Mouse (Mus musculus) heart, embryonic 14.5 days (tissue): Measurements from ENCODE around the gene Smarca2. TPM values are rescaled to one million over a fixed set of nuclear protein-coding genes. Genes with fewer than 3 reads are reported as not detected.

Experiments
- ATAC-seq: fragments of 200-750 bp; cut with Nextera tagmentation; 2 replicates; pipeline ENCODE4 v1.8.0; 2017; ENCODE audit warnings: low read depth, moderate TSS enrichment; ENCODE audit not compliant: insufficient number of reproducible peaks, insufficient read depth, low FRiP score
- H3K27ac ChIP-seq, 2 experiments: fragments of 200-500 bp in 1 of 2; fragments of 300-500 bp in 1 of 2; sonication (generic) in 1 of 2; replicated peaks in 1 of 2; 2 replicates each; pipeline ENCODE4 v1.5.1; 2012 to 2014; ENCODE audit warnings: low read depth in 2 of 2, low read length in 2 of 2, control low read depth in 1 of 2, mild to moderate bottlenecking in 1 of 2, mixed read lengths in 1 of 2; ENCODE audit not compliant: control insufficient read depth in 1 of 2, insufficient read depth in 1 of 2
- H3K27me3 ChIP-seq: fragments of 300-500 bp; sonication (generic); 2 replicates; pipeline ENCODE4 v1.6.1; 2014; ENCODE audit warnings: mild to moderate bottlenecking, low read length, control low read depth; ENCODE audit not compliant: control insufficient read depth, insufficient read depth
- H3K36me3 ChIP-seq: fragments of 300-500 bp; sonication (generic); 2 replicates; pipeline ENCODE4 v1.6.1; 2014; ENCODE audit warnings: mild to moderate bottlenecking, control low read depth, low read length, mixed read lengths; ENCODE audit not compliant: control insufficient read depth, insufficient read depth
- H3K4me1 ChIP-seq, 2 experiments: fragments of 200-500 bp in 1 of 2; fragments of 300-500 bp in 1 of 2; sonication (generic) in 1 of 2; 2 replicates each; pipeline ENCODE4 v1.6.1; 2012 to 2014; ENCODE audit warnings: low read length in 2 of 2, control low read depth in 1 of 2, mixed read lengths in 1 of 2; ENCODE audit not compliant: control insufficient read depth in 2 of 2, insufficient read depth in 2 of 2
- H3K4me2 ChIP-seq: fragments of 300-500 bp; sonication (generic); 2 replicates; pipeline ENCODE4 v1.6.1; 2014; ENCODE audit warnings: mild to moderate bottlenecking, low read length
- H3K4me3 ChIP-seq, 2 experiments: fragments of 200-500 bp in 1 of 2; fragments of 300-500 bp in 1 of 2; sonication (generic) in 1 of 2; 2 replicates each; pipeline ENCODE4 v1.5.1; 2012 to 2014; ENCODE audit warnings: low read length in 2 of 2, mild to moderate bottlenecking in 2 of 2, control low read depth in 1 of 2, low read depth in 1 of 2, moderate library complexity in 1 of 2; ENCODE audit not compliant: control insufficient read depth in 1 of 2, insufficient read depth in 1 of 2
- H3K9ac ChIP-seq: fragments of 300-500 bp; sonication (generic); 2 replicates; pipeline ENCODE4 v1.6.1; 2014; ENCODE audit warnings: mild to moderate bottlenecking, low read length
- H3K9me3 ChIP-seq: fragments of 300-500 bp; sonication (generic); 2 replicates; pipeline ENCODE4 v1.6.1; 2016; ENCODE audit warnings: low read length, control low read depth; ENCODE audit not compliant: control insufficient read depth
- WGBS: fragments of 180-500 bp; shearing (Covaris S2); extraction: QIAGEN DNeasy Blood & Tissue Kit; methylation state at CpG from one replicate; pipeline ENCODE4 v1.1.7; 2014; 5-methylcytosine and 5-hydroxymethylcytosine counted together
- polyA plus RNA-seq: library from polyadenylated mRNA; unstranded; fragments of >200 nt; fragmentation: Nextera tagmentation; extraction: Ambion mirVana; gene quantifications from 2 replicates; pipeline ENCODE4 v1.2.1, GENCODE M21; 2014

The Smarca2 gene
- polyA plus RNA-seq, 1 experiment from 2014 or later, result 32.3 TPM

DNA sequence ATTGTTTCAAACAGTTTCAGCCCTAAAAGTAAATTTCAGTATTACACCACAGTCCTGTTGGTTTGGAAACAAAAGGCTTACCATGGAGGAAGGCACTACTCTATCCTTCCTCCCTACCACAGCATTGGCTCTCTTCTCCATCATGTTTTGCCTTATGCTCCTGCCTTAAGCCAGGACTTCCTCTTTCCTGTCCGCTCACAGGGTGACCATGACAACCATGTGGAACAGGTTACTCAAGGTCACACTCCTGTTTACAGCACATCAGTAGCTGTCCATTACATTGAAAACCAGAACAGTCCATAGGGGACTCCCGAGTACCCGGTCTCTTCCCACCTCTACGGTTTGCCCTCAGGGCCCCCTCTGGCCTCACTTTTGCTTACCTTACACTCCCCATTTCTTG, 92.3 kb downstream of the Smarca2 start:
- no peak for ATAC-seq
- Histone ChIP-seq H3K36me3 (peaks cover 61% of the 10 kb centered on the region), H3K27ac (no peak overlapping the region), H3K9ac (no peak overlapping the region), H3K27me3 (no peaks in the 10 kb centered on the region), H3K4me3 (no peak overlapping the region), H3K4me1 (no peaks in the 10 kb centered on the region), H3K4me2 (no peak overlapping the region), H3K9me3 (no peaks in the 10 kb centered on the region)
- WGBS, result 58% methylated on average over 4 of the region's 4 CpGs

DNA sequence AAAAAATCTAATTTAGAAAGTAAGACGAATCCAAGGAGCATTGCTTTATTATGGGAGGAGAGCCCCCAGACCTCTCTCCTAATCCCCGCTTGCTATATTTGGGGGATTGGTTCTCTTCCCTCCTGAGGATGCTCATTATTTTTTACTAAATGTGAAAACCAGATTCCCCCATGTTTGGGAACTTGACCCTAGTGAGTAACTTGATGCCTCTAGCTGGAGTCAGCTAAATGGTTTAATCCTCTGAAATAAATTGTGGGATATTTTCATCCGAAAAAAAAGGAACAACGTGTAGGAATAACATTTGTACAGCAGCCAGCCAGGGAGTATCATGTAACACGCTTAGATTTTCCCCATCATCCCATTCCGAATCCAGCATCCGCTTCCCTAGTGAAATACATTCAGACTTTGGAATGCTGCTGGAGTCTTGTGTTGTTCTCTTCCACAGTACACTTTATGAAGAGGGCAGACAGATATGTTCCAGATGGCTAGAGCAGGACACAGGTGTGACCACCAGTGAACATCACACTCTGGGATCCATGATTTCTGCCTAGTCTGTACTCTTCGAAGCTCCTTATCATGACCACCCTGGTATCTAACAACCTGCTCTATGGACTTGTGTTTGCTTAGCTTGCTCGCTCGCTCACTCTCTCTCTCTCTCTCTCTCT, 99.8 kb downstream of the Smarca2 start:
- H3K4me2 ChIP-seq, result no peak overlapping the region
- H3K27me3 ChIP-seq, result no peaks in the 10 kb centered on the region
- H3K36me3 ChIP-seq, result peaks cover 6% of the 10 kb centered on the region; the same call in 1 of the 2 replicates
- H3K27ac ChIP-seq, result no peak overlapping the region
- H3K4me1 ChIP-seq, result peaks cover 3 to 17% of the 10 kb centered on the region in 2 experiments; a peak in 3 of 4 replicates
- H3K4me3 ChIP-seq, result no peak overlapping the region
- H3K9me3 ChIP-seq, result no peaks in the 10 kb centered on the region
- WGBS, result 78% methylated on average over 10 of the region's 10 CpGs
- no peak for ATAC-seq
- H3K9ac ChIP-seq, result no peak overlapping the region

GRCm38 (mm10) chr19:26706910-26707309, 102.1 kb downstream of the Smarca2 start:
- Histone ChIP-seq H3K9me3 (no peaks in the 10 kb centered on the region), H3K36me3 (no peaks in the 10 kb centered on the region), H3K4me2 (no peak overlapping the region), H3K9ac (no peak overlapping the region), H3K27ac (no peak overlapping the region), H3K4me1 (peaks cover 3 to 17% of the 10 kb centered on the region in 2 experiments; a peak in 3 of 4 replicates), H3K27me3 (no peaks in the 10 kb centered on the region), H3K4me3 (no peak overlapping the region)
- WGBS, result 23% methylated on average over 5 of the region's 5 CpGs
- no peak; the same call in 1 of the 2 replicates for ATAC-seq

DNA sequence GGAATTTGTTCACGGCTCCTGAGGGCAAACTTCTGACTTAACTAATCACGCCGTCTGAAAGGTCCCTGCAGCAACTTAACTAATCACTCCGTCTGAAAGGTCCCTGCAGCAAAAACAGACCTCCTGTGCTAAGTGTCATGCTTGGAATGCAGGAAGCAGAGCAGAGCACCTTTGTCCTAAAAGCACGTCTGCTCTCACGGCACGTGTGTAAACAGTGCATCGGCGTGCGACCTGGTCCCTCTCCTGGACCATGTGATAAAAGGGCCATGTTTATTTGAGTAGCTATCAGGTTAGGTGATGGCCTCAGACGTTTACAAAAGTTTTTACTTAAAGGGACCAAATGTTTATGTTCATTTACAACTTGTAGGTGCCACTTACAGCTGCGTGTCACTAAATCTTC, 104.2 kb downstream of the Smarca2 start:
- no peak overlapping the region for H3K27ac ChIP-seq

GRCm38 (mm10) chr19:26711268-26711667, 106.4 kb downstream of the Smarca2 start:
- H3K4me1 ChIP-seq, result peaks cover 3 to 15% of the 10 kb centered on the region in 2 experiments; a peak in 3 of 4 replicates
- H3K36me3 ChIP-seq, result peaks cover under 1% of the 10 kb centered on the region; the same call in 1 of the 2 replicates
- no peak overlapping the region for H3K4me2 ChIP-seq
- H3K9ac ChIP-seq, result no peak overlapping the region
- no peaks in the 10 kb centered on the region for H3K9me3 ChIP-seq
- no peak overlapping the region for H3K4me3 ChIP-seq
- no peak for ATAC-seq
- no peaks in the 10 kb centered on the region for H3K27me3 ChIP-seq
- 26% methylated on average over 2 of the region's 2 CpGs for WGBS
- no peak overlapping the region for H3K27ac ChIP-seq

More for the DNA sequence above, 104.2 kb downstream of the Smarca2 start:
- Histone ChIP-seq H3K9me3 (no peaks in the 10 kb centered on the region), H3K4me3 (no peak overlapping the region), H3K4me2 (no peak overlapping the region), H3K9ac (no peak overlapping the region), H3K36me3 (no peaks in the 10 kb centered on the region), H3K27me3 (no peaks in the 10 kb centered on the region), H3K4me1 (peaks cover 3 to 17% of the 10 kb centered on the region in 2 experiments; a peak in 3 of 4 replicates)
- WGBS, result 24% methylated on average over 12 of the region's 12 CpGs
- no peak for ATAC-seq

- Histone ChIP-seq H3K4me2 (no peak overlapping the region), H3K27me3 (no peaks in the 10 kb centered on the region), H3K27ac (peak overlapping the region; percentile 19 to 20; a peak in 1 of 4 replicates), H3K9ac (no peak overlapping the region), H3K4me3 (no peak overlapping the region), H3K4me1 (peaks cover 3 to 5% of the 10 kb centered on the region in 2 experiments; a peak in 1 of 4 replicates), H3K9me3 (no peaks in the 10 kb centered on the region), H3K36me3 (peaks cover 11% of the 10 kb centered on the region)
- ATAC-seq, result no peak
- 64% methylated on average over 9 of the region's 9 CpGs for WGBS
Measured at GRCm38 (mm10) chr19:26716217-26716616, 111.4 kb downstream of the Smarca2 start.

GRCm38 (mm10) chr19:26718221-26718620, 113.4 kb downstream of the Smarca2 start:
- Histone ChIP-seq H3K9me3 (no peaks in the 10 kb centered on the region), H3K4me2 (no peak overlapping the region), H3K4me1 (peaks cover 3 to 5% of the 10 kb centered on the region in 2 experiments; a peak in 1 of 4 replicates), H3K4me3 (no peak overlapping the region), H3K27ac (no peak overlapping the region), H3K9ac (no peak overlapping the region), H3K36me3 (peaks cover 21% of the 10 kb centered on the region), H3K27me3 (no peaks in the 10 kb centered on the region)
- WGBS, result 9% methylated on average over 6 of the region's 6 CpGs
- no peak for ATAC-seq
